Mouse (Mus musculus) heart, postnatal 0 days (tissue): Measurements from ENCODE around the gene Memo1.

Experiments
- CTCF ChIP-seq: IDR thresholded peaks from 2 replicates; pipeline ENCODE4 v1.5.1; 2016; ENCODE audit warnings: antibody characterized with exemption, control low read depth, low read depth
- EP300 ChIP-seq: IDR thresholded peaks from 2 replicates; pipeline ENCODE4 v1.6.1; 2016; ENCODE audit warnings: antibody characterized with exemption, low read depth

DNA sequence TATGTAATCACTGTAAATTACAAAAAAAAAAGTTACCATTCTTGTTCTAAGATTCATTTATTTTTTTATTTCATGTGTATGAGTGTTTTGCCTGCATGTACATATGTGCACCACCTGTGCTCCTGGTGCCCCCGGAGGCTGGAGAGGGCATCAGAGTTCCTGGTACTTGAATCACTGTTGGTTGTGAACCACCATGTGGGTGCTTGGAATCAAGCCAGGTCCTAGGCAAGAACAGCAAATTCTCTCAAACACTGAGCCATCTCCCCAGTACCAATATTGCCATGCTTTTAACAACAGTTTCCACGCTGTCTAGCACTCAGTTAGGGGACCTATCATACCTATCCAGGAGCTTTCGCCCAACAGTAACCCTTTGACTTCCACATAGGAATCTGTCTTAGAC is 137.2 kb downstream of the Memo1 start:
- TF ChIP-seq CTCF (no peak), EP300 (no peak)
